Mouse (Mus musculus): ENCODE measurements around the gene Car7. TPM values are rescaled to one million over a fixed set of nuclear protein-coding genes. Genes with fewer than 3 reads are reported as not detected.

Car7 gene
- 1 to 10 TPM in 2 of 4 experiments, under 1 TPM in 2; 0.21 to 1.2 (median 0.68) TPM for total RNA-seq (2022)

DNA sequence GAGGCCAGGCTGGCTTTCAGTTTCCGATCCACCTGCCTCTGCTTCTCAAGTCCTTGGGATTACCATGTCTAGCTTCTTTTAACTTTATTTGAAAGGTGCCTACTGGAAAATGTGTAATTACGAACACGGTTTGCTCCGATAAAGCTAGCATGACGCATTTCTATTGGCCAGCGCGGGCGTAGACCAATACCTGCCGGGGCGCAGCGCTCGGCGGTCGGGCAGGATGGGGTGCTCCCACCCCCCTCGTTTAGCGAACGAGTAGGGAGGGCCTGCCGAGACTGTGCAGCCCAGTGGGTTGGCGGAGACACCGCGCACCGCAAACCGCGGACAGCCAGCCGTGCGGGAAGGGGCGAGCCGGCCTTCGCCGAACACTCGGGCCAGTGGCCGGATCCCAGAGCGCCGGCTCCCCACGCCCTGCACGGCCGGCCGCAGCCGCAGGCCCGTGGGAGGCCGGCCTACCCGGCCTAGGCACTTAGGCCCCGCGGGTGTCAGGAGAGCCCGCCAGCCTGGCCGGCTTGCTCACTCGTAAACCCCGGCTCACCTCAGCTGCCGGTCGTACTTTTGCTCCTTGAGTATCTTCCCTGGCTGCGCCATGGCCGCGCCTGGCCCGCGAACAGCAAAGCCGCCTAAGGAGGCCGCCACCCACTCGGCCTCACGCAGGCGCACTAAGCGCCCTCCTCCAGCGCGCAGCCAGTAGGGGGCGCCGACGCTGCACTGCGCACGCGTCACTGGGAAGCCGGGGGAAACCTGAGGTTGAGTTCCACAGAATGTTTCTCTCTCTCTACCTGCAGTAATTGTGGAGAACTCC is at the start of gene Car7, which contains the start of gene Nae1:
Gene Car7 (plus strand): TSS at position 719 of the 808 bp plus-strand sequence.
Gene Nae1 (minus strand): TSS at position 667 of the 808 bp plus-strand sequence.
- DNase-seq (ENCODE audit: low spot score in 2 of 2) = peak; percentile 88 to 91

DNA sequence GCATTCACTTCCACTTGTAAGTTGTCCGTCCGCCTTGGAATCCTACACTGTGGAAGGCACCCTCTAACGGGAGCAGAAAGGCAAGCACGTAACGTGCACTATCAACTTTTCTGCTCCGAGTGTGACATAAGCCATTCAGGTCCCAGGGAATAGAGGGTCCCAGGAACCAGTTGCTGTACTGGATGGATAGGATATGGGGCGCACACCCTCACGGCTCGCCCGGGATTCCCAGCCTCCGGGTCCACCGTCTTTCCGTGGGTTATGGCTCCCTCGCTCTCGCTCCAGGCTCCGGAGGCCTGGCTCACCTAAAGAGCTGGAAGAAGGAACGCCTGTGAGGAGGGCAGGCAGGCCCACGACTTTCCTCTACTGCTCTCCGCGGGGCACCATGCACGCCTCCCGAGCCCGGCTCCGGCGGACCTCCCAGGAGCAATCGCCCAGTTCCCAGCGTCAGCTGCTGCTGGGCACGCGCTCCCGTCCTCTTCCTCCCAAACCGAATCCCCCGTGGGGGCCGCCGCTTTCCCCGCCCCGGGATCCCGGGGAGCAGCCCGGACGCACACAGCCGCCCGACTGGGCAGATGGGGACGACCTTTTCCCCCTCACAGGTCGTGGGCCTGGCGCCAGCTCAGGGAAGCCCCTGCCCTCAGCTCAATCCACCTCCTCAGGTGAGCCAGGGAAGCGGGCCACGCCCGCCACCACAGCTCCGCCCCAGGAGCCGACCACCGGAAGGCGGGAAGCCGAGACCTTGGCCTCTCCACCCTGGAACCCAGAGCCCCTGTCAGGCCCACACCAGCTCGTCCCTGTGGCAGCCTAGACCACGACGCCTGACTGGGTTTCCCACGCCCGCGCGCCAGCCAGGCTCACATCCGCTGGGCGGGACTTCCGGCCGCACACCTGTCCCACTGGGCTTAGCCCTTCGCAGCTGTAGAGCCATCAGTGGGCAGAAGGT is 25.2 kb upstream of the Car7 start, which contains the start of gene Terb1:
Gene Terb1 (minus strand): TSS at position 850 of the 946 bp plus-strand sequence.
- DNase-seq (ENCODE audit: low spot score in 2 of 2) = peak in 1 of 2 experiments; percentile 4

DNA sequence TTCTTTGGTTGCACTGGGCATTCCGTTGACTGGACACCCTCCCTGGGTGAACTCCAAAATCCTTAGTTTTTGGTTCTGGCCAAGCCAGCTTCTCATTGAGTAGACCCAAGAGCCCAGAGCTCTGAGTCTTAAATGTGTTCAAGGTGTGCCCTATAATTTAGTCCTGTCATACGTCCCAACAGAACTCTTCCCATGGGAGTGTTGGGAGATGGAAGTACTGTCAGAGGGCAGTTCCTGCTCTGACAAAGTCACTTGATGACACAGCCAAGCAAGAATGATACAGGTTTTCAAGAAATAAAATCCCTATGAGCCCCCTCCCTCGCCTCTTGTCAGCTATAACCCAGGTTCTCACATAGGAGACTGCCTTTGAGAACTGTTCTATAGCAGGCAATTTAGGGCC is 24.4 kb upstream of the Car7 start:
- DNase-seq (ENCODE audit: low spot score in 2 of 2) = no peak

DNA sequence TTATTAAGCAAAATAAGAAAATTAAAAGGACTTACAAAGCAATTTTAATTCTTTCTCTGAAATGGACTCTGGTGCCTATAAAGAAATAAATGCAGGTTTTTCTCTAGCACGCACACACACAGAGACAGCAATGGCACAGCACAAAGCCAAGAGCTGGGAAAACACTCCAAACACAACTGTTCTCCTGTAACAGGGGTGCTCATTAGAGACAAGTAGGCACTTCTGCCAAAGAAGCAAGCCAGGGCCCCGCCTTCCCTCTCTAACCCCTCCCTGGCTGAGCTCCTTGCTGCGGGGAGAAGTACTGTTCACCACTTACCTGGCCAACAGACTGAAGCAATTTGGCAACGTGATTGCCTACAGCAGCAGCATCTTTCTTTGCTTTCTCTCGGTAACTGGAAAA is 16.6 kb upstream of the Car7 start:
- DNase-seq (ENCODE audit: low spot score in 2 of 2) = no peak

DNA sequence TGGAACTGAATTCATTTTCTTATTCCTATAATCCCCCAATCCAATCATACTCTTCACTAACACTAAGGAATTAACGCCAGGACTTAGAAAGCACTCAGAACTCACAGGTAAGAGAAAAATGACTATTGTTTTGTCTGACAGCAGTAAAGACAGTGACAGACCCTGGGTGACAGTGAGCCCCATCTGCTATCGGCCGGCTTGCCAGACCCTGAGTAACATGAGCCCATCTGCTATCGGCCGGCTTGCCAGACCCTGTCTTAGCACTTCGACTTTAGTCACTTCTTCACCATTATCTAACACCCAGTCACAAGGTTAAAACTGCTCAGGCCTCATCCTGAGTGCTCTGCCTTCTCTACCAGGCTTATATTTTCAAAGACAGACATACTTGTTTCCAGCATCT is 4.8 kb upstream of the Car7 start:
- DNase-seq (ENCODE audit: low spot score in 2 of 2) = no peak

DNA sequence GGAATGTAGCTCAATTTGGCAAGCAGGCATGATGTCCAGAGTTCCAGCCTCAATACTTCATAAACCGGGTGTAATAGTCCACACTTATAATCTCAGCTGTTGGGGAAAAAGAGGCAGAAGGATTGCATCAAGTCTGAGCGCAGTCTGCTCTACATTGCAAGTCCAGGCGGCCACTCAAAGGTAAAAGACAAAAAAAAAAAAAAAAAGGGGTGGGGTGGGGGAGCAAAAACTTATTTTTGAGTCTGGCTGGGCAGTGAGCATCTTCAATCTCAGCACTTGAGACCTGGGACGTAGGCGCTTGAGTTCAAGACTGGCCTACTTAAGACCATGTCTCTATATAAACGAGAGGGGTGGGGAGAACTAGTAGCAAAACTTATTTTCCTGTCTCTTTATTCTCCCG is 938 bp upstream of the Car7 start:
- no peak for DNase-seq (ENCODE audit: low spot score in 2 of 2)

DNA sequence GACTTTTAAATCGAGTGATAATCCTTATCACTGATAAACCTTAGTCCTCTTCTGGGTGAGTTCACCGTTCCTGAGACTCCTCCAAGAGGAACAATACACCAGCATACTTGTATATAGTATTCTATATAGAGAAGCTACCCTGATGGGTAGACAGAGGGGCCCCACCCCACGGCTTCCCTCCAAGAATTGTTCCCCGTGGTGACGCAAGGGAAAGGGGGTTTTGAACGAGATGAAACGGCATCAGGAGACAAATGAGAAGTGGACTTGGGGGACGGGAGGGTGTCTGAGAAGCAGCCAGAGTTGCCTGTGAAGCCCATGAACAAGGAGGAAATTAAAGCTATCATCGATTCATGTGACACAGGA is 271 bp downstream of the Car7 start:
- DNase-seq (ENCODE audit: low spot score in 2 of 2) = no peak

DNA sequence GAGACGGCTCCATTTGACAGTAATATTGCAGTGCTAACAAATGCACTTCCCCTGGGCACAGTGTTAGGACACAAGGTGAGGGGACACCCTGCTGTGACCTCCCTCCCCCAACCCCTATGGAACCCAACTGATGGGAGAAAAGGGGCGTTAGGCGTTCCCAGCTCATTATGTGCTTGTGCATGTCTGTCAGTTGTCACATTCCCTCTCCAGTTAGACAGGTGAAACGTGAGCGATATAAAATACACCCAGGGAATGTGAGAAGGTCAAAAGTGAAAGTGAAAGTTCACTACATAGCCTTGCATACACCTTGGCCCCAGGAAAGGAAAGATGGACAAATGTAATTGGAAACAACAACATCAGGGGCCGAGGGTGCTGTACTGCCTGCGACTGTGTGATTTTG is 889 bp downstream of the Car7 start:
- no peak for DNase-seq (ENCODE audit: low spot score in 2 of 2)

DNA sequence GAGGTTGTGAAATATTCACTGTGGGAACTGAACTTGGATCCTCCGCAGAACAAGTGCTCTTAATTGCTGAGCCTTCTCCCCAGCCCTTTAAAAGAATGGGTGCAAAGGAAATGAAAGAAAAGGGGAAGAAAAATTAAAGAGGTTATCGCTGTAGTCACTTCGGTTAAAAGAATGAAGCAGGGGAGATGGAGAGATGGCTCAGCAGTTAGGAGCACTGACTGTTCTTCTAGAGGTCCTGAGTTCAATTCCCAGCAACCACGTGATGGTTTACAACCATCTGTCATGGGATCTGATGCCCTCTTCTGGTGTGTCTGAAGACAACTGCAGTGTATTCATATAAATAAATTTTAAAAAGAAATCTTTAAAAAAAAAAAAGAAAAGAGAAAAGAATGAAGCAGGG is 1.5 kb downstream of the Car7 start:
- DNase-seq (ENCODE audit: low spot score in 2 of 2) = no peak

DNA sequence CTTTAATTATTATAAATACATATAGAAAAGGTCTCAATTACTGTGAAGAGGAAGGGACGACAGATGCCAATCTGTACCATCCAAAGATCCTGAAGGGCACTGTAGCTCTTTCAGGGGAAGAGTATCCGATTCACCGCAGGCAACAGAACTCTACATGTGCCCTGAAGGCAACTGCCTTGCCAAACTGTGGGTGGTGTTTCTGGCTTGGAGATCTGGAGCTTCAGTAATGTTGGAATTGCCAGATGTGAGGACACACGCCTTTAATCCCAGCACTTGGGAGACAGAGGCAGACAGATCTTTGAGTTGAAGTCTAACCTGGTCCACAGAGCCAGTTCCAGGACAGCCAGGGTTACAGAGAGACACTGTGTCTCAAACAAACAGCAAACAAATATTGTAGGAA is 4.4 kb downstream of the Car7 start:
- no peak for DNase-seq (ENCODE audit: low spot score in 2 of 2)

DNA sequence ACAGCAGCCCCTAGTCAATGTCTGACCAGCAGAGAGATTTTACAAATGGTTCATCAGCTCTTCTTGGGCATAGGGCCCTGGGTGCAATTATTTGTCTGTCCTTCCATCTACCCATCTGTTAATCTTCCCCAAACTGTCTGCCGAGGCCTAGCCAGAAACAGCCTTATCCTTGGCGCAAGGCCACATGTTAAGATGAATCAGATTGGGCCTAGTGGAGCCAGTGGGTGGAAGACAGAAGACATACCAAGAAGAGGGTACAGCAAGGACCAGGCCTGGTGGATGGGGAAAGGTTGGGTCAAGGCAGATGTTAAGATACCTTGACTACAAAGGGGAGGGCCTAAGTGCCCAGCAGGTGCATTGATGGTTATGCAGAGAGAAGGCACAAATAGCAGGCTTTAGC is 5.1 kb downstream of the Car7 start:
- no peak for DNase-seq (ENCODE audit: low spot score in 2 of 2)

DNA sequence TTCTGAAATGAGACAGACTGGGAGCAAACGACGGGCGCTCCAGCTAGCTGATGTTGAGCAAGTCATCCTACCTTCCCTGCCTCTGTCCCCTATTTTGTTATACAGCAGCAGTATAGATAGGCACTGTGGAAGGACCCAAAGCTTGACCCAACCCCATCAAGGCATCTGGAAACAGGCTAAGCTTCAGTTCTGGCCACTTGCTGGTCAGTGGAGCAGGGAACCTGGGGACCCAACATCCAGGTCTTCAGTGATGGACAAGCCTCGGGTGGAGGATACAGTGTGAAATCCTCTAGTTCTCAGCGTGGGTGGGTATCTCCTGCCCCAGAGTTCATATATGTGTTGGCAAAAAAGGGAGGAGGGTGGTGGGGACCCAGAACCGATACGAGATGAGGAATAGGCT is 5.7 kb downstream of the Car7 start:
- no peak for DNase-seq (ENCODE audit: low spot score in 2 of 2)

DNA sequence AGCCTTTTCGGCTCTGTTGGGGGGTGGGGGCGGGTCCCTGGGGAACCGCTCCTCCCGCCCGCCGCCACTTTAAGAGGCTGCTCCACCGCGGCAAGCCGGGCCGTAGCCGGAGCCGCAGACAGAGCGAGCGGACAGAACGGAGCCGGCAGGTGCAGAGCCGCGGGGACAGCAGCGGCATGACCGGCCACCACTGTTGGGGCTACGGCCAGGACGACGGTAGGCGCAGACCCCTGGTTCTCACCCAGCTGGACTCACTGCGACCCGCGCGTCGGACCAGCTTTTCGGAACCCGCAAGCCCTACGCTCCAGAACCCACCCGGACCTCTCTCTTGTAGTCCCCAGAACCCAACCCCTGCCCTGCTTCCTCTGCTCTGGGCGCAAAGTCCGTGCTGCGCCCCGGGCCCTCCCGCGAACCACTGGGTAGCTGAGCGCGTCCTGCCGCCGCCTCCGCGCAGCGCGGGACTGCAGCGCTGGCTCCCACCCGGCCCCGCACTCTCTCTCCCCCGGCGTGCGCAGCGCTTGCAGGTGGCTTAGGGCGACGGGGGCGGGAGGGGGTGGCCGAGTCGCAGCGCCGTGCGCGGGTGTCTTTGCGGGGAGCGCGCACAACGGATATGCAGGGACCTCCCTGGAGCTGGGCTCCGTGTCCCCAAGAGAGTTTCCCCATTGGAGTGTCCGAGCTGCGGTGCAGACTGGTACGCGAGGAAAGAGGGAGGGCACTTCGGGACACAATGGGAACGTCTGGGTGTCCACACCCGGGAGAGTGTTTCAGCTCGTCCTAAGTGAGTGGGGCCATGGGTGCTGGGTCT is 6.4 kb downstream of the Car7 start:
- no peak for DNase-seq (ENCODE audit: low spot score in 2 of 2)

DNA sequence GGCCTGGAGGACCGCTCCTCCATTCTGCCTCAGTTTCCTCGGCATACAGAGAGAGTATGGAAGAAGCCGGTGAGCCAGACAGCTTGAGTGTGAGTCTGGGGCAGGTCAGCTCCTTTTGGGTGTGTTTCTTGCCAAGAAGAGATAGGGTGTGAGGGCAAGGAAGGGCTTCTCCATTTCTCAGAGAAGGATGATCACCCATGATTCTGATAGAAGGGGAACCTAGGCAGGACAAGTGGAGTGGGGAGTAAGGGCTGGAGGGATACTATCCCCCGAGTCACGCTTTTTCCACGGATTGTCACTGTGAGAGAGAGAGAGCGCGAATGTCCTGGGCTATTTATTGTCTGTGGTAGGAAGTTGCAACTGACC is 7.0 kb downstream of the Car7 start:
- no peak for DNase-seq (ENCODE audit: low spot score in 2 of 2)

DNA sequence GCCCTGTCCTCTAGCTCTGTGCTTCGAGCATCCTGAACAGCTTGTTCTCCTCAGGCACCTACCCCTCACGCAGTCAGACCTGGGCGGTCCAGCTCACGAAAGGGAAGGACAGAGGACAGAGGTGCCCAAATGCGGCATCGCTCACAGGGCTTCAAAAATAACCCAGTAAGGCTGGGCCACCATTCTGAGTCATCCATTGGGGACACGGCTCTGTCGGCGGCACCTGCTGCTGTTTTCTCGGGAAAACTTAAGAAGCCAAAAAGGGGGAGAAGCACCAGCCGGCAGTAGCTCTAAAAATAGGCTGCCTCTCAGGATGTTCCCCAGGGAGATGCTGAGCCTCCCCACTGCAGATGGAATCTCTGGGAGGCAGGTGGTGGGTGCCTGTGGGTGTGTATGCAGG is 7.7 kb downstream of the Car7 start:
- DNase-seq (ENCODE audit: low spot score in 2 of 2) = no peak

DNA sequence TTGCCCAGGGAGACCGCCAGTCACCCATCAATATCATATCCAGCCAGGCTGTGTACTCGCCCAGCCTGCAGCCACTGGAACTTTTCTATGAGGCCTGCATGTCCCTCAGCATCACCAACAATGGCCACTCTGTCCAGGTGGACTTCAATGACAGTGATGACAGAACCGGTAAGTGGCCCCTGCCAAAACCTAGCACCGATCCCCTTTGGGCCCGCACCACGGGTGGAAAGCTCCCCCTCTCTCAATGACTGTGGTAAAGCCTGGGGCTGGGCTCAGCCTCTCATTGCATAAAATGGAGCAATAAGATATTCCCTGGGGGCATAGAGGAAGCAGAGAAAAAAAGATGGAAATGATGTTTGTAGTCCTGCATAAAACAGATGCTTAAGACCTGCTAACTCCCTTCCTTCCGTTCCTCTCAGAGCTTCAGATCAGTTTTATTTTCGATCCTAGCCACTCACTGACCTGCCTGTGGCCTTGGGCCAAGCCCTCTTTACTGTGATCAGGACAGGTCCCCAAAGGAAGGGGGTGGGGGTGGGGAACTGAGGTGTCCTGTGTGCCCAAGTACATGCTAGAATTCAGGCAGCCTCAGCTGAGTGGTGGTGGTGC is 9.1 kb downstream of the Car7 start:
- DNase-seq (ENCODE audit: low spot score in 2 of 2) = no peak

DNA sequence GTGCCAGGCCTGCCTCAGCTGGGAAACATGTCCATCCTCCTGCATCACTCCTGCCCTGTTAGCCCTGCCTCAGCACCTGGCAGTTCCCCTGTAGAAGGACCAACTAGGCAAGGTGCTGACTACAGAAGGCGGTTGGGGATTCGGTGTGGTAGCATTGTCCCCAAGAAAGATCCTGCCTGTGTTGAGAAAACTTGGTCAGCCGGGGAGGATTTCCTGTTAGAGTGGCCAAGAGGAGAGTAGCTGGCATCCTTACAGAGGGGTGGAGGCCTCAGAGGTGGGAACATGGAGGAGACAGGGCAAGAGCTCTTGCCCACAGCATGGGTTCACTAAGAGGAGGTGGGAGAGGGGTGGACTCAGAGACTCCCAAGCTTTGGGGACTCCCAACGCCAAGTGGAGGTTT is 20.7 kb downstream of the Car7 start:
- DNase-seq (ENCODE audit: low spot score in 2 of 2) = no peak

DNA sequence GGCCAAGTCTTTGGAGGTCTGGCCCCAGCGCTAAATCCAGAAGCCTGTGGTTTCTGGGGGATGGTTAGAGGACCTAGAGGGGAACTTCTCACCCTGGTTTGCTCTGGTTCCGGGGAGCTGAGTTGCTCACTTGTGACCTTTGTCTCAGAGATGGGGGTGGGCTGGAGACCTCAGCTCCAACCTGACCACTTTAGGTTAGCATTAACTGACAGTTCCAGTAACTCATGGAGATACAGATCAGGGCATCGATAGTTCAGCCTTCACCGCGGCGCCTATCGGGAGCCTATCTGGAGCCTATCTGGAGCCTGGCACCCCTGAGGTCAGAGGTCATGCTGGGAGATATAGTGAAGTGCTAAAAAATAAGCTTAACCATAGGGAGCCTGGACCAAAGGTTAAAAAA is 22.7 kb downstream of the Car7 start:
- DNase-seq (ENCODE audit: low spot score in 2 of 2) = no peak

DNA sequence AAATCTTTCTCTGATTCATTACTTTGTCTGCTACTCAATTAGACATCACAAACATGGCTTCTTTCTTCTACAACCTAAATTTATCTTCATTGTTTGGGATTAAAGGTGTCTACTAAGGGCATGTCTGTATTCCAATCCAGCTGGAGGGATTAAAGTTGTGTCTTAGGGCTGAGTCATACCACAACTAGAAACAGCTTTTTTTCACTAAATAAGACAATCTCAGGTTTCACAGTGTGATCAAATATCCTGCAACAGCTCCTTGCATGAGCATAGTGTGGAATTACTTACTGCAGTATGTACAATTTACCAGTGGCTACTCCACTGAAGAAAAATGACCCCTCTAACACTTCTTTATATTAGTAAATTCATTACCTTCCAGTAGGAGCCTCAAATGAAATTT is 26.2 kb downstream of the Car7 start:
- no peak for DNase-seq (ENCODE audit: low spot score in 2 of 2)

DNA sequence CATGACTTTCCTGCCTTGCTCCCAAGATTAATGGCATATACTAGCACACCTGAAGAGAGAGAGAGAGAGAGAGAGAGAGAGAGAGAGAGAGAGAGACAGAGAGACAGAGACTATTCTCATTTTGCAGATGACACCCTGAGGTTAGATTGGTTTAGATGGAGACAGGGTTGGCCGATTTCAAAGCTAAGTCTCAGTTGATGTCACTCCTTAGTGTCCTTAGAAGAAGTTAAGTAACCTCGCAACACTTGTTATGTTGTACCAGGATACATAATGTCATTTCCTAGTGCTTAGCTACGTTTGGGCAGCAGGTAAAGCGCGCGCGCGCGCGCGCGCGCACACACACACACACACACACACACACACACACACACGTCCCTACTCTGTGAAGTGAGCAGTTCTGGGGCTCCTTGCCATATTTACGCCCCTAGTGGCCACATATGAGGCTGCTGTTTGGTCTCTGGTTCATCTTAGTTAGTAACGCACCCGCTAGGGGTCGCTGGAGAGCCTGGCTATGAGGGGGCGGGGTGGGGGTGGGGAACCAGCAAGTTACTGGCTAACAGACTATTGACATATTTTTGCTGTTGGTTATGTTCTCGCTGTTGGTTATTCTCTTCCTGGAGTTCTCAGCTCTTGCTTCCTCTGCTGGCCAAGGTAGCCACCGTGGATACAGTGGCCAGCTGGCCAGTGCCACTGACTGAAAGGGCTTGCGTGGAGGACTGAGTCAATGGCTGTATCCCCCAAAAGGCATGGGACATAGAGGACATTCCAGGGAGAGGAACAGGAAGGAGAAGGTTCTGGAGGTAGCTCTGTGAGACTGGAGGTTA is 30.4 kb downstream of the Car7 start:
- peak; percentile 75 to 82 for DNase-seq (ENCODE audit: low spot score in 2 of 2)

Data from gastrocnemius, adult 8-10 months (tissue).